Mouse (Mus musculus): ENCODE measurements around the gene Urb1. TPM values are rescaled to one million over a fixed set of nuclear protein-coding genes. Genes with fewer than 3 reads are reported as not detected.
A peak's percentile ranks its signal among the peaks of the same experiment; 100 is the strongest.

Gene Urb1
- polyA plus RNA-seq, 1 experiment from 2014 or later = 8.3 TPM

- Histone ChIP-seq H3K4me3 (replicated peaks) (no peak overlapping the region), H3K36me3 (no peaks in the 10 kb centered on the region), H3K4me2 (no peak overlapping the region), H3K27me3 (replicated peaks) (no peaks in the 10 kb centered on the region), H3K27ac (replicated peaks) (no peak overlapping the region), H3K9me3 (replicated peaks) (no peaks in the 10 kb centered on the region), H3K9ac (replicated peaks) (no peak overlapping the region), H3K4me1 (no peaks in the 10 kb centered on the region)
- no peak for ATAC-seq (ENCODE audit: low FRiP score)
- 91% methylated on average over 10 of the region's 10 CpGs for WGBS
Observed at GRCm38 (mm10) chr16:90822284-90822935, 12.2 kb upstream of the Urb1 start.

DNA sequence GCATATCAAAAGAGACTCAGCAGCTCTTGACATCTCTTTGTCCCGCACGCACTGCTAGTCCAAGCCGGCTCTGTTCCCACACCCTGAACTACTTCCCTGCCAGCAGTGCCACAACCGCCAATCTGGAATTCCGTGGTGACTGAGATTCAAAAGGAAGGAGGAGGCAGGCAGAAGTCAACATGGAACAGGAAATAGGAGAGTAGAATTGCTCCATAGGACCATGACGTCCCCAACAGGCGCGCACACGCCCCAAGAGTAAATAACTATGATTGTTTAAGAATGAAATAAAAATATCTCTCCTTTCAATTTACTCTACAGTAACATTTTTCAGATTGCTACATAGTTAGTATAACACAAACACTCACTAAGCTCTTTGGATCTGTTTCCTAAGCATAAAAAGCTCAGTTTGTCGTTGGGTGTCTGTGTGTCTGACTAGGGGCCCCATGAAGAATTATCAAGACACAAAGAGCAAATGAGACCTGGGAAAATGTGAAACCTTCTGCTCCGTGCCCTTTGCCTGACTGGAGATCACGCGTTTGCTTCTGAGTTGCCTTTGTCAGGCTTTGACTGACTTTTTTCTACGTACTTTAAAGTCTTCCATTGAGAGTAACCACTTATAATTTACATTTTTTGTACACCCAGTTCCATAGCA, 11.0 kb upstream of the Urb1 start:
- WGBS = 85% methylated on average over 14 of the region's 14 CpGs

GRCm38 (mm10) chr16:90820326-90820725, 10.1 kb upstream of the Urb1 start:
- H3K4me2 ChIP-seq = no peak overlapping the region
- H3K9ac ChIP-seq (replicated peaks) = no peak overlapping the region
- H3K4me3 ChIP-seq (replicated peaks) = no peak overlapping the region
- ATAC-seq (ENCODE audit: low FRiP score) = no peak
- no peak overlapping the region for H3K27ac ChIP-seq (replicated peaks)
- H3K36me3 ChIP-seq = no peaks in the 10 kb centered on the region
- no peaks in the 10 kb centered on the region for H3K27me3 ChIP-seq (replicated peaks)
- 81% methylated on average over 6 of the region's 6 CpGs for WGBS
- H3K9me3 ChIP-seq (replicated peaks) = no peaks in the 10 kb centered on the region
- no peaks in the 10 kb centered on the region for H3K4me1 ChIP-seq

More for the DNA sequence above, 11.0 kb upstream of the Urb1 start:
- Histone ChIP-seq H3K9me3 (replicated peaks) (no peaks in the 10 kb centered on the region), H3K27ac (replicated peaks) (no peak overlapping the region), H3K4me3 (replicated peaks) (no peak overlapping the region), H3K4me2 (no peak overlapping the region), H3K36me3 (no peaks in the 10 kb centered on the region), H3K4me1 (no peaks in the 10 kb centered on the region), H3K9ac (replicated peaks) (no peak overlapping the region), H3K27me3 (replicated peaks) (no peaks in the 10 kb centered on the region)
- no peak for ATAC-seq (ENCODE audit: low FRiP score)

GRCm38 (mm10) chr16:90812086-90812485, 1.9 kb upstream of the Urb1 start:
- Histone ChIP-seq H3K4me3 (replicated peaks) (no peak overlapping the region), H3K27ac (replicated peaks) (no peak overlapping the region), H3K9ac (replicated peaks) (no peak overlapping the region), H3K4me1 (peaks cover 23% of the 10 kb centered on the region), H3K36me3 (no peaks in the 10 kb centered on the region), H3K27me3 (replicated peaks) (no peaks in the 10 kb centered on the region), H3K9me3 (replicated peaks) (no peaks in the 10 kb centered on the region), H3K4me2 (no peak overlapping the region)
- ATAC-seq (ENCODE audit: low FRiP score) = no peak
- WGBS = 87% methylated on average over 5 of the region's 5 CpGs

DNA sequence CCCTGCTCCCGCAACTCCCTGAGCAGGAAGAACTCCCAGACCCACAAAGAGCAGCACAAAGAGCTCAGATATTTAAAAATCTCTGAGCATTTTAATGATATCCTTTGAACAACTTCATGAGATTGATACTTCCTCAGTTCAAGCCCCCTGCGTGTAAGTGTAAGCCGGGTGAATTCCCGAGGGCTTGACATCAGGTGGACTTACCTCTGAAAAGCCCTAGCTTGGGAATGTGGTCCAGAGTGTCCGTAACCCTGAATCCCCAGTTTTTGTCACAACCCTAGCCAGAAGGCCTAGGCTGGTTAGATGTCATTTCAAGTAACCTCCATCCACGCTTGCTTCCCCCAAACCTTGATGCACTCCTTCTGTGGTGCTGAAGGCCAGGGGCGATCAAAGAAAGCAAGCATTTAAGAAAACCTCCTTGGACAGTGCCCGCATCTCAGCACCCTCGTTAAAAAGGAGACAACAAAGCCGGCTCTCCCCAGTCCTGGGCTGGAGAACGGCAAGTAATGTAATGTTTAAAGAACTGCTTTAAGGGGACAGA, 573 bp upstream of the Urb1 start:
- peak; percentile 15; the same call in 1 of the 2 replicates for ATAC-seq (ENCODE audit: low FRiP score)
- Histone ChIP-seq H3K9me3 (replicated peaks) (no peaks in the 10 kb centered on the region), H3K27me3 (replicated peaks) (no peaks in the 10 kb centered on the region), H3K27ac (replicated peaks) (peak overlapping the region; percentile 77), H3K4me3 (replicated peaks) (peak overlapping the region; percentile 83), H3K4me2 (peak overlapping the region; percentile 84), H3K36me3 (peaks cover 2% of the 10 kb centered on the region; the same call in 1 of the 2 replicates), H3K4me1 (peaks cover 23% of the 10 kb centered on the region), H3K9ac (replicated peaks) (peak overlapping the region; percentile 44)
- WGBS = 50% methylated on average over 11 of the region's 11 CpGs

DNA sequence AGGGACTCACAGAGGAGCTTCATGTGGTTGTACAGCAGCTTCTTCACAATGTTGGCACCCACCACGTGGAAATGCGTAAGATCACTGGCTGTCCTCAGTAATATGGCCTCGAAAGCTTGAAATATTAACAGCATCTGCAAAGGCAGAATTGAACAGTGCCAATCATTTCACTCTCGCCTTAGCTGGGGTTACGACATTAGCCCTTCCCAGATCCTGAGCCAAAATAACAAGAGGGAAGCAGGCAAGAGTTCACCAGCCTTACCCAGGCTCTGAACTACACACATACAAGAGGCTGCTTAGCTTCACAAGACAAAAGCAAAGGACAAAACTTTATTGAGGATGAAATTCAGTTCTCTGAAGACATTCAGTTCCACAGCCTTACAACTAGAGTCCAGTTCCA, 5.7 kb downstream of the Urb1 start:
- Histone ChIP-seq H3K9ac (replicated peaks) (no peak overlapping the region), H3K36me3 (peaks cover 51% of the 10 kb centered on the region), H3K4me3 (replicated peaks) (no peak overlapping the region), H3K9me3 (replicated peaks) (no peaks in the 10 kb centered on the region), H3K4me1 (peaks cover 11% of the 10 kb centered on the region), H3K27ac (replicated peaks) (no peak overlapping the region), H3K27me3 (replicated peaks) (no peaks in the 10 kb centered on the region), H3K4me2 (no peak overlapping the region)
- 94% methylated on average over 5 of the region's 5 CpGs for WGBS
- ATAC-seq (ENCODE audit: low FRiP score) = no peak

DNA sequence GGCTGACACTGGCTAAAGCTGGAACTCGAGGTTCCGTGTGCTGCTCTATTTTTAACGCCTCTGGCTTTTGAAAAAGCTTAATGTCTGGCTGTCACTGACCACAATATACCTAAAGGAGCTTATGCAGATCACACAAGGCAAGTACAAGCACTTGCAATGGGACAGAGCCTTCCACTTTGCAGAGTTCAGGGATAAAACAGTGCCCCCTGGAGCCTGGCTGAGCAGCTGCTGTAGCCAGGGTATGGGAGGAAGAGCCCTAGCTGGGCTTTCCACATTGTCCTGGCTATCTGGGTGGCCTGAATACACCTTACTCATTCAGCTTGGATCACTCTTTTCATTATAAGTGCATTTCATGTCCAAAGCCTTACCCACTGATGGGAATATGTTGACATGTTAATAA, 8.3 kb downstream of the Urb1 start:
- no peak for ATAC-seq (ENCODE audit: low FRiP score)
- H3K36me3 ChIP-seq = peaks cover 72% of the 10 kb centered on the region
- 88% methylated on average over 3 of the region's 3 CpGs for WGBS
- no peak overlapping the region for H3K27ac ChIP-seq (replicated peaks)
- H3K27me3 ChIP-seq (replicated peaks) = no peaks in the 10 kb centered on the region
- H3K4me3 ChIP-seq (replicated peaks) = no peak overlapping the region
- no peaks in the 10 kb centered on the region for H3K4me1 ChIP-seq
- H3K9me3 ChIP-seq (replicated peaks) = no peaks in the 10 kb centered on the region
- no peak overlapping the region for H3K9ac ChIP-seq (replicated peaks)
- no peak overlapping the region for H3K4me2 ChIP-seq

DNA sequence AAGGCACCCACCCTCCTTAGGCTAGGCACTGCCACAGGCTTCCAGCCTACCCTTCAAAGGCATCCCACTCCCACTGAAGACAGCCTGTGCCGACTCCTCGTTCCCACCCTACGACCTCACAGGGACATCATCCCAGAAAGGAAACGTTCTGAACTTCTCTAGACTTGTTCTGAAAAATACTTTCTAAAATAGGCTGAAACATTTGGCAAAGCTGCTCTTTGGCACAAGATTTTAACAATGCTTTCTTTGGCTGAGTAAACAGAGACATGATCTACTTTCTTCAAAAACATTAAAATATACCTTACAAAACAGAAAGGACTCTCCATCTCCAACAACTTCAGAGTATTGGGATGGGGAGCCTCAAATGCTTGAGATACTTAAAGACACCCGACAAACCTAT, 9.0 kb downstream of the Urb1 start:
- Histone ChIP-seq H3K4me1 (no peaks in the 10 kb centered on the region), H3K27me3 (replicated peaks) (no peaks in the 10 kb centered on the region), H3K4me2 (no peak overlapping the region), H3K9ac (replicated peaks) (no peak overlapping the region), H3K9me3 (replicated peaks) (no peaks in the 10 kb centered on the region), H3K27ac (replicated peaks) (no peak overlapping the region), H3K36me3 (peaks cover 79% of the 10 kb centered on the region), H3K4me3 (replicated peaks) (no peak overlapping the region)
- 94% methylated on average over 5 of the region's 5 CpGs for WGBS
- no peak for ATAC-seq (ENCODE audit: low FRiP score)

DNA sequence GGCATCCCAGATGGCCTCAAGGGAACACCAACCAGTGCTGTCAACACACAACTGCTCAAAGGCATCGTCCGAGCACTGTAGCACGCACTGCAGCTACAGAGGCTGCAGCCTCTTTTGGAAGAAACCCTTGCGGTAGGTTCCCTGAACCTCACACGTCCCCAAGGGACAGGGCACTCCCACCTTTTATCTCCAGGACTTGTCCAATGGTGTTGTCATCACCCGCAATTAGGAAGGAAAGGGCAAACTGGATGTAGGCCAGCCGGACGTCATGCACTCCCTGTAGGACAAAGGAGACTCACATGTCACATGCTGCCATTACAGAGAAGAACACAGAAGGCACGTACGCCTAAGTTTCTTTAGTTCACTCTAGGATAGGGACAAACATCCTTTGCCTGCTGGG, 10.4 kb downstream of the Urb1 start:
- peaks cover 82% of the 10 kb centered on the region for H3K36me3 ChIP-seq
- no peak overlapping the region for H3K4me3 ChIP-seq (replicated peaks)
- no peak for ATAC-seq (ENCODE audit: low FRiP score)
- no peaks in the 10 kb centered on the region for H3K27me3 ChIP-seq (replicated peaks)
- no peaks in the 10 kb centered on the region for H3K9me3 ChIP-seq (replicated peaks)
- no peaks in the 10 kb centered on the region for H3K4me1 ChIP-seq
- H3K27ac ChIP-seq (replicated peaks) = no peak overlapping the region
- no peak overlapping the region for H3K4me2 ChIP-seq
- 90% methylated on average over 10 of the region's 10 CpGs for WGBS
- no peak overlapping the region for H3K9ac ChIP-seq (replicated peaks)

GRCm38 (mm10) chr16:90798848-90799247, 11.4 kb downstream of the Urb1 start:
- peaks cover 81% of the 10 kb centered on the region for H3K36me3 ChIP-seq
- ATAC-seq (ENCODE audit: low FRiP score) = no peak
- H3K27ac ChIP-seq (replicated peaks) = no peak overlapping the region
- no peak overlapping the region for H3K9ac ChIP-seq (replicated peaks)
- WGBS = 88% methylated on average over 5 of the region's 5 CpGs
- H3K4me1 ChIP-seq = no peaks in the 10 kb centered on the region
- no peak overlapping the region for H3K4me2 ChIP-seq
- no peak overlapping the region for H3K4me3 ChIP-seq (replicated peaks)
- no peaks in the 10 kb centered on the region for H3K9me3 ChIP-seq (replicated peaks)
- no peaks in the 10 kb centered on the region for H3K27me3 ChIP-seq (replicated peaks)

DNA sequence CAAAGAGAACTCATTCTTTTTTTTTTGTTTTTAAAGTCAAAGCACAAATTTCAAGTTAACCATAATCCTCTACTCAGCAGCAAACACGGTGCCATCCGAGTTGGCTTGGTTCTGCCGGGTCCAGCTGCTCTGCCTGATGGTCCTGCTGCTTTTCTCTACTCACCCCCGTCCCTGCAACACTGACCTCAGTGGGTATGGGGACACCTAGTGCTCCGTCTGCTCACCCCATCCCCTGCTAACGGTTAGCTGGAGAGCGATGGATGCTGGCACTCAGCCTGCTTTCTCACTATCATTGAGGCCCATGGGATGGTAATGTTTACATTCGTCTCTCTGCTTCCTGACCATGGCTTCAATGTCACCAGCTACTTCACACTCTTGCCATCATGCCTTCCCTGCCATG, 11.8 kb downstream of the Urb1 start:
- 91% methylated on average over 8 of the region's 8 CpGs for WGBS
- Histone ChIP-seq H3K9ac (replicated peaks) (no peak overlapping the region), H3K27ac (replicated peaks) (no peak overlapping the region), H3K4me2 (no peak overlapping the region), H3K36me3 (peaks cover 80% of the 10 kb centered on the region), H3K9me3 (replicated peaks) (no peaks in the 10 kb centered on the region), H3K27me3 (replicated peaks) (no peaks in the 10 kb centered on the region), H3K4me1 (no peaks in the 10 kb centered on the region), H3K4me3 (replicated peaks) (no peak overlapping the region)
- ATAC-seq (ENCODE audit: low FRiP score) = no peak

GRCm38 (mm10) chr16:90794708-90795107, 15.5 kb downstream of the Urb1 start:
- Histone ChIP-seq H3K9me3 (replicated peaks) (no peaks in the 10 kb centered on the region), H3K4me2 (no peak overlapping the region), H3K36me3 (peaks cover 88% of the 10 kb centered on the region), H3K4me3 (replicated peaks) (no peak overlapping the region), H3K9ac (replicated peaks) (no peak overlapping the region), H3K4me1 (no peaks in the 10 kb centered on the region), H3K27ac (replicated peaks) (no peak overlapping the region), H3K27me3 (replicated peaks) (no peaks in the 10 kb centered on the region)
- no peak for ATAC-seq (ENCODE audit: low FRiP score)
